Mouse (Mus musculus): ENCODE data around the gene Arsa. TPM values are rescaled to one million over a fixed set of nuclear protein-coding genes. Genes with fewer than 3 reads are reported as not detected.

Arsa gene
- 10 to 100 TPM; 18.1 to 18.4 TPM for total RNA-seq (2021)

GRCm38 (mm10) chr15:89477091-89477491 lies at the start of gene Arsa:
Gene Arsa (minus strand): TSS chr15:89477425.
- peak in 1 of 2 experiments; percentile 41 for DNase-seq
- intact Hi-C loops (cut with DNase I), result loop anchor here (1.0 kb wide), 1 partner anchor 21 kb away; no protein-coding TSS in a partner anchor

- no peak for DNase-seq
- intact Hi-C loops (cut with DNase I), result loop anchor here (5.0 kb wide), 1 partner anchor 150 kb away; the partner anchor contains the start of genes Odf3b and Tymp
These were observed 49.6 kb upstream of the Arsa start for GRCm38 (mm10) chr15:89526776-89527325.

GRCm38 (mm10) chr15:89525896-89526295 lies 48.7 kb upstream of the Arsa start:
- DNase-seq, result no peak
- intact Hi-C loops (cut with DNase I), result loop anchor here (5.0 kb wide), 1 partner anchor 149 kb away; the partner anchor contains the start of genes Odf3b and Tymp

- intact Hi-C loops (cut with DNase I), result loop anchor here (5.0 kb wide), 1 partner anchor 148 kb away; the partner anchor contains the start of genes Odf3b and Tymp
- DNase-seq, result no peak
These were observed 48.2 kb upstream of the Arsa start for GRCm38 (mm10) chr15:89525464-89525863.

GRCm38 (mm10) chr15:89524611-89525415 lies 47.6 kb upstream of the Arsa start:
- intact Hi-C loops (cut with DNase I), result loop anchor here (5.0 kb wide), 1 partner anchor 148 kb away; the partner anchor contains the start of genes Odf3b and Tymp
- no peak for DNase-seq

- no peak for DNase-seq
- intact Hi-C loops (cut with DNase I), result no loop called here
These were observed 46.9 kb upstream of the Arsa start for GRCm38 (mm10) chr15:89524001-89524571.

GRCm38 (mm10) chr15:89523283-89523832 lies 46.1 kb upstream of the Arsa start:
- DNase-seq, result no peak
- intact Hi-C loops (cut with DNase I), result no loop called here

- intact Hi-C loops (cut with DNase I), result no loop called here
- no peak for DNase-seq
These were observed 45.5 kb upstream of the Arsa start for GRCm38 (mm10) chr15:89522566-89523282.

- intact Hi-C loops (cut with DNase I), result no loop called here
- no peak for DNase-seq
These were observed 44.7 kb upstream of the Arsa start for GRCm38 (mm10) chr15:89521951-89522350.

- no peak for DNase-seq
- intact Hi-C loops (cut with DNase I), result no loop called here
These were observed 35.5 kb upstream of the Arsa start for GRCm38 (mm10) chr15:89512679-89513078.

- intact Hi-C loops (cut with DNase I), result no loop called here
- DNase-seq, result no peak
These were observed 30.5 kb upstream of the Arsa start for GRCm38 (mm10) chr15:89507751-89508150.

GRCm38 (mm10) chr15:89504838-89505237 lies 27.6 kb upstream of the Arsa start:
- DNase-seq, result no peak
- intact Hi-C loops (cut with DNase I), result no loop called here

GRCm38 (mm10) chr15:89501321-89501720 lies 24.1 kb upstream of the Arsa start:
- intact Hi-C loops (cut with DNase I), result no loop called here
- DNase-seq, result no peak

- intact Hi-C loops (cut with DNase I), result no loop called here
- no peak for DNase-seq
These were observed 23.1 kb upstream of the Arsa start for GRCm38 (mm10) chr15:89500221-89500791.

GRCm38 (mm10) chr15:89499784-89500220 lies 22.6 kb upstream of the Arsa start:
- DNase-seq, result peak; percentile 45 to 56
- intact Hi-C loops (cut with DNase I), result no loop called here

- intact Hi-C loops (cut with DNase I), result loop anchor here (1.0 kb wide), 1 partner anchor 22 kb away; the partner anchor contains the start of gene Arsa
These were observed 21.9 kb upstream of the Arsa start, which contains the start of gene Shank3 for GRCm38 (mm10) chr15:89498961-89499688. Gene Shank3 (plus strand): TSS chr15:89499623.

GRCm38 (mm10) chr15:89498049-89498960 lies 21.1 kb upstream of the Arsa start:
- intact Hi-C loops (cut with DNase I), result loop anchor here (1.0 kb wide), 1 partner anchor 21 kb away; the partner anchor contains the start of gene Arsa
- DNase-seq, result peak; percentile 37 to 49

More at GRCm38 (mm10) chr15:89498961-89499688, 21.9 kb upstream of the Arsa start, which contains the start of gene Shank3:
- peak in 1 of 2 experiments; percentile 42 for DNase-seq

Measured in heart, postnatal 10 days (tissue).